Mouse (Mus musculus) lung, postnatal 0 days (tissue): ENCODE measurements at regions not wholly inside any gene's neighbourhood (a gene's known extent, or its start where the extent isn't known, plus 50 kb on each side); places are given as distances from the start of the nearest gene placed in this dataset.

Experiments
- CTCF ChIP-seq: IDR thresholded peaks from 2 replicates; pipeline ENCODE4 v1.5.1; 2016; ENCODE audit warnings: antibody characterized with exemption, mild to moderate bottlenecking
- EP300 ChIP-seq: IDR thresholded peaks from 2 replicates; pipeline ENCODE4 v1.6.1; 2016; ENCODE audit warnings: antibody characterized with exemption, mild to moderate bottlenecking, control low read depth

GRCm38 (mm10) chr11:18173028-18173427, 219.4 kb upstream of the Etaa1 start:
- TF ChIP-seq EP300 = no peak
- no peak for TF ChIP-seq CTCF
